Mouse (Mus musculus): Measurements from ENCODE around the gene Ptprn2.
A peak's percentile ranks its signal among the peaks of the same experiment; 100 is the strongest.

Ptprn2 gene

GRCm38 (mm10) chr12:116975547-116975946, 490.0 kb downstream of the Ptprn2 start:
- DNase-seq (ENCODE audit: low spot score) = no peak

- no peak for DNase-seq (ENCODE audit: low spot score)
These were observed 491.5 kb downstream of the Ptprn2 start for GRCm38 (mm10) chr12:116976981-116977380.

GRCm38 (mm10) chr12:116978201-116978600, 492.7 kb downstream of the Ptprn2 start:
- no peak for DNase-seq (ENCODE audit: low spot score)

- no peak for DNase-seq (ENCODE audit: low spot score)
These were observed 495.8 kb downstream of the Ptprn2 start for GRCm38 (mm10) chr12:116981315-116981714.

GRCm38 (mm10) chr12:116989144-116989543, 503.6 kb downstream of the Ptprn2 start:
- DNase-seq (ENCODE audit: low spot score) = no peak

- no peak for DNase-seq (ENCODE audit: low spot score)
These were observed 516.1 kb downstream of the Ptprn2 start for GRCm38 (mm10) chr12:117001546-117002148.

GRCm38 (mm10) chr12:117016753-117017595, 531.5 kb downstream of the Ptprn2 start:
- DNase-seq (ENCODE audit: low spot score) = no peak

- DNase-seq (ENCODE audit: low spot score) = no peak
These were observed 532.4 kb downstream of the Ptprn2 start for GRCm38 (mm10) chr12:117017912-117018311.

- no peak for DNase-seq (ENCODE audit: low spot score)
These were observed 537.7 kb downstream of the Ptprn2 start for GRCm38 (mm10) chr12:117023235-117023634.

GRCm38 (mm10) chr12:117024916-117025315, 539.4 kb downstream of the Ptprn2 start:
- no peak for DNase-seq (ENCODE audit: low spot score)

- no peak for DNase-seq (ENCODE audit: low spot score)
These were observed 540.2 kb downstream of the Ptprn2 start for GRCm38 (mm10) chr12:117025676-117026075.

- no peak for DNase-seq (ENCODE audit: low spot score)
These were observed 541.8 kb downstream of the Ptprn2 start for GRCm38 (mm10) chr12:117027351-117027750.

- no peak for DNase-seq (ENCODE audit: low spot score)
These were observed 542.9 kb downstream of the Ptprn2 start for GRCm38 (mm10) chr12:117028333-117028961.

- DNase-seq (ENCODE audit: low spot score) = no peak
These were observed 547.7 kb downstream of the Ptprn2 start for GRCm38 (mm10) chr12:117033172-117033571.

GRCm38 (mm10) chr12:117034506-117034905, 549.0 kb downstream of the Ptprn2 start:
- DNase-seq (ENCODE audit: low spot score) = no peak

GRCm38 (mm10) chr12:117035243-117035642, 549.7 kb downstream of the Ptprn2 start:
- DNase-seq (ENCODE audit: low spot score) = peak; percentile 46

GRCm38 (mm10) chr12:117039411-117039810, 553.9 kb downstream of the Ptprn2 start:
- DNase-seq (ENCODE audit: low spot score) = no peak

GRCm38 (mm10) chr12:117041409-117041808, 555.9 kb downstream of the Ptprn2 start:
- no peak for DNase-seq (ENCODE audit: low spot score)

- no peak for DNase-seq (ENCODE audit: low spot score)
These were observed 557.2 kb downstream of the Ptprn2 start for GRCm38 (mm10) chr12:117042706-117043105.

- DNase-seq (ENCODE audit: low spot score) = no peak
These were observed 562.1 kb downstream of the Ptprn2 start for GRCm38 (mm10) chr12:117047384-117048251.

- no peak for DNase-seq (ENCODE audit: low spot score)
These were observed 564.3 kb downstream of the Ptprn2 start for GRCm38 (mm10) chr12:117049829-117050228.
